Mouse (Mus musculus): ENCODE measurements around the gene Nynrin. TPM values are rescaled to one million over a fixed set of nuclear protein-coding genes. Genes with fewer than 3 reads are reported as not detected.
A peak's percentile ranks its signal among the peaks of the same experiment; 100 is the strongest.

Nynrin gene
- polyA plus RNA-seq (2014; fragmentation: Nextera tagmentation; extraction: Ambion mirVana), result 20.2 and 20.3 TPM in 2 replicates

DNA sequence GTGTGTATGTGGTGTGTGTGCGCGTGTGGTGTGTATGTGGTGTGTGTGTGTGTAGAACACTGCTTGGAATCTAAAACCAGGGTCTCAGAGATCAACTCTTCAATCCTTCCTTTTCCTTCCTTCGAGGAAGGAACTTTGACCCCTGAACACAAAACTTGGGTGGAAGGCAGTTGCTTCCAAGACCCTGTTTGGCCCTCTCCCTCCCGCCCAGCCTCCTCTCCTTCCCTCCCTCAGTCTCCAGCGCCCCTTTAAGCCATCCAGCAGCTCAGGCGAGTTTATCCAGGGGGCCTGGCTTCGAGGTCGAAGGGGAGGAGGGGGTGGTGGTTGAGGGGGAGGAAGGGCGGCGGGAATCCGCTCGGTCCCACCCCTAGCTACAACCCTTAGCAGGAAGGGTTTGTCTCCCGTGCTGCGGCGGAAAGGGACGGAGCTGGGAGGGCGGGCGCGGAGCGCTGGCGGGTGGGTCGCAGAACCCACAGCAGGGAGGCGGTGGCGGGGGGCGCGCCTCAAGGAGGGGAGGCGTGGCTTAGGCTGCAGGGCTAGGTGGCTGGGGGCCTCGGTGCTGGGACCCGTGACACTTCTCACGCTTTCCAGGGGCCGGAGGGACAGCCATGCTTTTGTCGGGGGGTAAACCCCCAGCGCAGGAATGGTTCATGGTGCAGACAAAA, at the start of gene Nynrin:
Gene Nynrin, plus strand, starts transcription at position 390 of the 665 bp plus-strand sequence.
- peak within 1 kb of the TSS; percentile 88 for H3K27ac ChIP-seq (ENCODE audit: low read depth, low read length)
- no peaks in the 10 kb centered on the region for H3K9me3 ChIP-seq (ENCODE audit: control insufficient read depth, low read length)
- no peaks in the 10 kb centered on the region for H3K27me3 ChIP-seq (ENCODE audit: control insufficient read depth, insufficient read depth, low read length)
- H3K36me3 ChIP-seq (ENCODE audit: control insufficient read depth, insufficient read depth, low read length), result no peaks in the 10 kb centered on the region
- WGBS, result 1% methylated on average over 30 of the region's 33 CpGs
- H3K9ac ChIP-seq (ENCODE audit: low read length), result peak within 1 kb of the TSS; percentile 79
- ATAC-seq (replicated peaks; ENCODE audit: low FRiP score), result peak; percentile 86
- H3K4me1 ChIP-seq (replicated peaks; ENCODE audit: control insufficient read depth, insufficient read depth, low read length), result peaks cover 27% of the 10 kb centered on the region
- peak within 1 kb of the TSS; percentile 67 for H3K4me2 ChIP-seq (ENCODE audit: low read depth, low read length, severe bottlenecking)
- DNase-seq (ENCODE audit: low spot score), result peak; percentile 88
- peak within 1 kb of the TSS; percentile 60 for H3K4me3 ChIP-seq (ENCODE audit: low read depth, low read length)

DNA sequence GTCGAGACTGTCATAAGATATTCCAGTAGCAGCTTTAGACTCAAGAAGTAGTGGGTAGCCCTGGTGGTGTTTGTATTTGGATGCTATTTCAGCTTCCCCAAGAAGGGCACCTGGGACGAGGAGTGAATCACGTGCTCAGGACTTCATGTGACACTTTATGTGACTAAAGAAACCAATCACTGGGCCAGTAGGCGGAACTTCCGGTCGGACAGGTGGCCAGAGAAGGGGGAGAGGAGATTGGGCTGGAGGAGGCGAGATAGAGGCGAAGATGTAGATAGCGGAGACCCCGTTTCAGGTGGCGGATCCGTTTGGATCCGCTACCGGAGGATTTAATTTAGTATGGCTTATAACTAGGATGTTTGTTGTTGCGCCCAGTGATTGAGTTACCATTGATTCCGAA, 38.9 kb upstream of the Nynrin start:
- 21% methylated on average over 16 of the region's 16 CpGs for WGBS
- H3K4me2 ChIP-seq (ENCODE audit: low read depth, low read length, severe bottlenecking), result peak overlapping the region; percentile 66
- H3K27ac ChIP-seq (ENCODE audit: low read depth, low read length), result no peak overlapping the region
- H3K9me3 ChIP-seq (ENCODE audit: control insufficient read depth, low read length), result no peaks in the 10 kb centered on the region
- peak overlapping the region; percentile 48 for H3K4me3 ChIP-seq (ENCODE audit: low read depth, low read length)
- peak overlapping the region; percentile 57 for H3K9ac ChIP-seq (ENCODE audit: low read length)
- peak; percentile 65 for ATAC-seq (replicated peaks; ENCODE audit: low FRiP score)
- peak; percentile 81 for DNase-seq (ENCODE audit: low spot score)
- no peaks in the 10 kb centered on the region for H3K4me1 ChIP-seq (replicated peaks; ENCODE audit: control insufficient read depth, insufficient read depth, low read length)
- H3K27me3 ChIP-seq (ENCODE audit: control insufficient read depth, insufficient read depth, low read length), result no peaks in the 10 kb centered on the region
- no peaks in the 10 kb centered on the region for H3K36me3 ChIP-seq (ENCODE audit: control insufficient read depth, insufficient read depth, low read length)

DNA sequence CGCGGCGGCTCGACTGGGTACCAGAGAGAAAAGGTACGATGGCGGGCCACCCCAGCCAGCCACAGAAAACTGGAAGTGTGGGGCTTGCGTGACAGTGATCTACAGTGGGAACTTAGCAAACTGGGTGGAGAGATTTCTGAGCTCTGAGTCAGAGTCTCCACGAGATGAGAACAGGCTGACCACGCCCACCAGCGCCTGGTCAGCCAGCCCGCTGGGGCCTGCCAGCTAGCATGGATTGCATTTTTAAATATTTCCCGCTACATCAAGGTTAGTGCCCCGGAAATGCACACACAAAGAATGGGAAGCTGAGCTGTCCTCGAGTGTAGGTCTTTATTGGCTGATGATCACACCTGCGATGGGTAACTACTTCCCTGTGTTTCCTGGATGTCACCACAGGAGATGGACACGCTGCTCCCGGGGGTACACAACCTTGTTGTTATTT, 38.5 kb upstream of the Nynrin start:
- H3K36me3 ChIP-seq (ENCODE audit: control insufficient read depth, insufficient read depth, low read length), result no peaks in the 10 kb centered on the region
- H3K9me3 ChIP-seq (ENCODE audit: control insufficient read depth, low read length), result no peaks in the 10 kb centered on the region
- H3K4me2 ChIP-seq (ENCODE audit: low read depth, low read length, severe bottlenecking), result peak overlapping the region; percentile 66
- ATAC-seq (replicated peaks; ENCODE audit: low FRiP score) (peak; percentile 53; the same call in 1 of the 2 replicates), DNase-seq (ENCODE audit: low spot score) (peak; percentile 69)
- peak overlapping the region; percentile 48 for H3K4me3 ChIP-seq (ENCODE audit: low read depth, low read length)
- H3K27ac ChIP-seq (ENCODE audit: low read depth, low read length), result no peak overlapping the region
- peak overlapping the region; percentile 57 for H3K9ac ChIP-seq (ENCODE audit: low read length)
- no peaks in the 10 kb centered on the region for H3K4me1 ChIP-seq (replicated peaks; ENCODE audit: control insufficient read depth, insufficient read depth, low read length)
- 23% methylated on average over 17 of the region's 17 CpGs for WGBS
- H3K27me3 ChIP-seq (ENCODE audit: control insufficient read depth, insufficient read depth, low read length), result no peaks in the 10 kb centered on the region

DNA sequence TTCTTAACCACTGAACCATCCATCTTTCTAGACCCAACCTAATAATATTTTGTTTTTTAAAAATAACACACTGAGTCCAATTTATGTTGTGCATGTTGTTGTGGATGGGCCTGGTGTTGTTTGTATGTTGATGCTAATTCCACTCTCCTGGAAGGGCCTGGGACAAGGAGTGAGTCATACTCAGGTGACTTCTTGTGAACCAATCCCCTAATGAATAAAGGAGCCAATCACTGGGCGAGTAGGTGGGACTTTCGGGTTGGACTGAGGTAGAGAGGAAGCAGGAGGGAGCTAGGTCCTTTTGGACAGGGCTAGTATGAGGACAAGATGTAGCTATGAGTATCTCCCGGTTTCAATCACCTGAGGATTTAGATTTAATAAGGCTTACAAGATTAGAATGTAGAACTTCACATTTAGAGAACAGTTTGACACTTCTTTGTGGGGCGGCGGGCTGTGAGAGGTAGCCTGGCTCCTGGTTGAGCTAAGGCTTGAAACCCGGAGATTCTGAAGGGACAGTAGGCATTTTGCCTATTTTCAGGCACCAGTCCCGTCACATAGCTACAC, 33.9 kb upstream of the Nynrin start:
- Histone ChIP-seq H3K4me3 (ENCODE audit: low read depth, low read length) (no peak overlapping the region), H3K4me1 (replicated peaks; ENCODE audit: control insufficient read depth, insufficient read depth, low read length) (peaks cover 3% of the 10 kb centered on the region; the same call in 1 of the 2 replicates), H3K9me3 (ENCODE audit: control insufficient read depth, low read length) (no peaks in the 10 kb centered on the region), H3K27ac (ENCODE audit: low read depth, low read length) (no peak overlapping the region), H3K4me2 (ENCODE audit: low read depth, low read length, severe bottlenecking) (no peak overlapping the region), H3K27me3 (ENCODE audit: control insufficient read depth, insufficient read depth, low read length) (no peaks in the 10 kb centered on the region), H3K9ac (ENCODE audit: low read length) (no peak overlapping the region), H3K36me3 (ENCODE audit: control insufficient read depth, insufficient read depth, low read length) (no peaks in the 10 kb centered on the region)
- ATAC-seq (replicated peaks; ENCODE audit: low FRiP score), result no peak
- DNase-seq (ENCODE audit: low spot score), result no peak
- 80% methylated on average over 7 of the region's 7 CpGs for WGBS

DNA sequence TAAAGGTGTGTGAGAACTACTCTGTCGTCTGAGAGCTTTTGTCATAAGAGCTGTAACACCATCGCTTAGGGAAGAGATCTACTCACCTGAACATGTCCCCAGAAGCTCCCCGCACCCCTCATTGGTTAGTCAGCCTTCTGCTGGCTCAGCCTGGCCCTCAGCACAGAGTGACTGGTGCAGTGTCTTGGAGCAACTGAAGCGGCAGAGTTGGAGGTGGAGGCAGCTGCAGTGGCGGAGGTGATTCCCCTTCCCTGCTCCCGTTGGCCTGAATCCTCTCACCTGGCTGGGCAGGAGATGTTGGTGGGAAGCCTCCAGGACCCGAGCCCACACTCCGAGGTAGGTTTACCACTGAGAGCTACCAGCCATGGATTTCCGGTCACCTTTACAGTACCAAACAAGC, 33.2 kb upstream of the Nynrin start:
- peaks cover 7% of the 10 kb centered on the region; the same call in 1 of the 2 replicates for H3K4me1 ChIP-seq (replicated peaks; ENCODE audit: control insufficient read depth, insufficient read depth, low read length)
- DNase-seq (ENCODE audit: low spot score) (no peak), ATAC-seq (replicated peaks; ENCODE audit: low FRiP score) (no peak)
- no peak overlapping the region for H3K4me3 ChIP-seq (ENCODE audit: low read depth, low read length)
- H3K27ac ChIP-seq (ENCODE audit: low read depth, low read length), result no peak overlapping the region
- H3K36me3 ChIP-seq (ENCODE audit: control insufficient read depth, insufficient read depth, low read length), result no peaks in the 10 kb centered on the region
- 86% methylated on average over 9 of the region's 9 CpGs for WGBS
- H3K9me3 ChIP-seq (ENCODE audit: control insufficient read depth, low read length), result no peaks in the 10 kb centered on the region
- H3K4me2 ChIP-seq (ENCODE audit: low read depth, low read length, severe bottlenecking), result no peak overlapping the region
- 0 out of 2 replicates have a peak, but pooled peaks cover under 1% of the 10 kb centered on the region for H3K27me3 ChIP-seq (ENCODE audit: control insufficient read depth, insufficient read depth, low read length)
- no peak overlapping the region for H3K9ac ChIP-seq (ENCODE audit: low read length)

DNA sequence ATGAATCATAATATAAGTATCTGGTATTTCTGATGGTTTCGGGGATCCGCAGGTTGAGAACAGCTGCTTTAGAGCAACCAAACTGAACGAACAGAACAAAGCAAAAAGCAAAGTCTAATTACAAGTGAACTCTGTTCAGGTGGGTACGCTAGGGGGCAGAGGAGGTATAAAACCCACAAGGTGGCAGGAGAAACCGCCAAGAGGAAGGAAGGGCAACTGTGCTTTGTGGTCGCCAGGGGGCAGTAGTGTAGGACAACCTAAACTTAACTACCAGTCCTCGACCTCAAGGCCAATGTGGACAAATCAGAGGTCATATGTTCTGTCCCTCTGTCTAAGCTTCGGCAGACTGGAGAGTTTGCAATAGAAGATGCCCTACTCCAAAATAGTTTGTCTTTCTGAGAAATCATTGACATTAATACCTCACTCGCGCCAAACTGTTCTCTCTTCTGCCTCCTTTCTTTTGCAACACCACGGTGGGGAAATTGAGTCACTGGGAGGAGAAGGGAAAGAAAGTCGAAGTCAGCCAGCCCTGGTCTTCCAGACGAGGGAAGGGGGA, 31.3 kb upstream of the Nynrin start:
- Histone ChIP-seq H3K9me3 (ENCODE audit: control insufficient read depth, low read length) (no peaks in the 10 kb centered on the region), H3K9ac (ENCODE audit: low read length) (peak overlapping the region; percentile 62), H3K4me2 (ENCODE audit: low read depth, low read length, severe bottlenecking) (peak overlapping the region; percentile 61), H3K27ac (ENCODE audit: low read depth, low read length) (peak overlapping the region; percentile 84), H3K27me3 (ENCODE audit: control insufficient read depth, insufficient read depth, low read length) (0 out of 2 replicates have a peak, but pooled peaks cover 6% of the 10 kb centered on the region), H3K36me3 (ENCODE audit: control insufficient read depth, insufficient read depth, low read length) (no peaks in the 10 kb centered on the region), H3K4me3 (ENCODE audit: low read depth, low read length) (peak overlapping the region; percentile 42), H3K4me1 (replicated peaks; ENCODE audit: control insufficient read depth, insufficient read depth, low read length) (peaks cover 15% of the 10 kb centered on the region; the same call in 1 of the 2 replicates)
- peak; percentile 89 for DNase-seq (ENCODE audit: low spot score)
- ATAC-seq (replicated peaks; ENCODE audit: low FRiP score), result peak; percentile 19; the same call in 1 of the 2 replicates
- WGBS, result 4% methylated on average over 13 of the region's 13 CpGs

DNA sequence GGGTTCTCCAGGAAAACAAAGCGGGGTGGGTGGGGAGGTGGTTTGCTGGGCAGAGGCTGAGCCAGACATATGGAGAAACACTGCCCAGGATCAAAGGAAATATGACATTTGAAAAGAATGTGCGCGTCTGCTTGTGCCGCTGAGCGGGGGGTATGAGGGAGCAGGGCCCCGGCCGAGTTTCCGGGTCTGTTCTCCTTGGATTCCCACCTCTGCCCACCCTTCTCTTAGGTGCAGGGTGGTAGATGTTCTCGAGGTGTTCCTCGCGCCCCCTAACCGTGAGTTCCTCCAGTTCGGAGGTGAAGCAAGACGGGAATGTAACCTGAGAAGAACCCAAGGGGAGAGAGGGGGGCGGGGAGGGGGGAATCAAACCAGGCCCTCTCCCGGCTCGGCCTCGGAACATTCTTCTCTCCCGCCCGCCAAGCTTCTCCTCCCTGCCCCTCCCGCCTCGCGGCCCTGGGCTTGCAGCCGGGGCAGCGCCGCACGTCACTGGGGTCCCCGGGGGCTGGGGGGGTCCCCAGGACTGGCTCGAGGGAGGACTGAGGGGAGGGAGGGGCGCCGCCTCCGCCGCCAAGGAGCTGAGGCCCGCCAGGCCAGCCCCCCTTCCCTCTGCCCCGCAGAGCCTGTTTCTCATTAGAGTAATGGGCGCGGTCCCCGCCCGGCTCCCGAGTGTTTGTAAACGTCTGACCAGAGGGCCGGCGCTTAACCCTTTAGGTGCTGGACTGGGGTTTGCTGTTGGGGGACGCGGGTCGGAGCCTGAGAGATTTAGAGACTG, 30.6 kb upstream of the Nynrin start, which contains the start of gene Nfatc4:
Gene Nfatc4, plus strand, starts transcription at position 154 of the 772 bp plus-strand sequence.
- peaks cover 15% of the 10 kb centered on the region; the same call in 1 of the 2 replicates for H3K4me1 ChIP-seq (replicated peaks; ENCODE audit: control insufficient read depth, insufficient read depth, low read length)
- DNase-seq (ENCODE audit: low spot score), result peak; percentile 97
- WGBS, result under 1% methylated on average over 44 of the region's 46 CpGs
- H3K27ac ChIP-seq (ENCODE audit: low read depth, low read length), result peak within 1 kb of the TSS; percentile 84
- peak within 1 kb of the TSS; percentile 42 for H3K4me3 ChIP-seq (ENCODE audit: low read depth, low read length)
- ATAC-seq (replicated peaks; ENCODE audit: low FRiP score), result peak; percentile 89
- H3K9ac ChIP-seq (ENCODE audit: low read length), result peak within 1 kb of the TSS; percentile 62
- H3K4me2 ChIP-seq (ENCODE audit: low read depth, low read length, severe bottlenecking), result peak within 1 kb of the TSS; percentile 61
- no peaks in the 10 kb centered on the region for H3K36me3 ChIP-seq (ENCODE audit: control insufficient read depth, insufficient read depth, low read length)
- no peaks in the 10 kb centered on the region for H3K9me3 ChIP-seq (ENCODE audit: control insufficient read depth, low read length)
- H3K27me3 ChIP-seq (ENCODE audit: control insufficient read depth, insufficient read depth, low read length), result 0 out of 2 replicates have a peak, but pooled peaks cover 6% of the 10 kb centered on the region

DNA sequence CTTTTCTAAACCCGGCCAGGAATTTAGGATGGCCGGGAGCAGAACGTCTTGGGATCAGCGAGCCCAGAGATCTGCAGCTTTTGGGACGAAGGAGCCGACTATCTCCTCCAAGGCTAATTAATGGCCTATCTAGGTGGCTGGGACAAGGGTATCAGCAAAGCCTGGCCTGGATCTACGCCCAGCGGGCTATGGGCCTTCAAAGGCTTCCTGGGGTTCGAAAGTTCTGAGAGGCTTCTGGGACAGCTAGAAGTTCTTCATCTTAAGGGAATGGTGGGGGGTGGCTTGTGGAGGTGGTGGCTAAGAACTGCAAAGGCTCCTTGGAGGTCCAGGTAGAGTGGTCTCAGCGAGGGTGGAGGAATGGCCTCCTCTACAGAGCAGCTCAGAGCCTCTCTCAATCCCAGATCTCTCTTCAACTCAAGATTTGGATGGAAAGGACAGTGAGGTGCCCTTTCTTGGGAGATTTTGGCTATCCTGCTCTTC, 29.8 kb upstream of the Nynrin start:
- Histone ChIP-seq H3K36me3 (ENCODE audit: control insufficient read depth, insufficient read depth, low read length) (no peaks in the 10 kb centered on the region), H3K4me2 (ENCODE audit: low read depth, low read length, severe bottlenecking) (peak overlapping the region; percentile 61), H3K4me1 (replicated peaks; ENCODE audit: control insufficient read depth, insufficient read depth, low read length) (peaks cover 15% of the 10 kb centered on the region; the same call in 1 of the 2 replicates), H3K4me3 (ENCODE audit: low read depth, low read length) (peak overlapping the region; percentile 42), H3K27ac (ENCODE audit: low read depth, low read length) (peak overlapping the region; percentile 84), H3K9me3 (ENCODE audit: control insufficient read depth, low read length) (no peaks in the 10 kb centered on the region), H3K27me3 (ENCODE audit: control insufficient read depth, insufficient read depth, low read length) (0 out of 2 replicates have a peak, but pooled peaks cover 6% of the 10 kb centered on the region), H3K9ac (ENCODE audit: low read length) (peak overlapping the region; percentile 62)
- ATAC-seq (replicated peaks; ENCODE audit: low FRiP score) (peak; percentile 10; the same call in 1 of the 2 replicates), DNase-seq (ENCODE audit: low spot score) (peak; percentile 75)
- 0% methylated on average over 10 of the region's 10 CpGs for WGBS
